Mouse (Mus musculus): ENCODE data around the gene Hoxc6. TPM values are rescaled to one million over a fixed set of nuclear protein-coding genes. Genes with fewer than 3 reads are reported as not detected.

Gene Hoxc6
- total RNA-seq, 1 experiment from 2014 or later: not detected

GRCm38 (mm10) chr15:103034043-103034806 is 36.2 kb downstream of the Hoxc6 start:
- ATAC-seq (replicated peaks; ENCODE audit: low read depth, poor library complexity, severe bottlenecking): 0 out of 2 replicates have a peak, but pooled peaks have one; percentile 45

GRCm38 (mm10) chr15:103034807-103035547 is 36.9 kb downstream of the Hoxc6 start:
- ATAC-seq (replicated peaks; ENCODE audit: low read depth, poor library complexity, severe bottlenecking): 0 out of 2 replicates have a peak, but pooled peaks have one; percentile 25

GRCm38 (mm10) chr15:103035548-103035881 is 37.5 kb downstream of the Hoxc6 start:
- no peak for ATAC-seq (replicated peaks; ENCODE audit: low read depth, poor library complexity, severe bottlenecking)

GRCm38 (mm10) chr15:103037579-103037978 is 39.5 kb downstream of the Hoxc6 start:
- no peak for ATAC-seq (replicated peaks; ENCODE audit: low read depth, poor library complexity, severe bottlenecking)

GRCm38 (mm10) chr15:103038701-103039480 is 40.8 kb downstream of the Hoxc6 start:
- no peak for ATAC-seq (replicated peaks; ENCODE audit: low read depth, poor library complexity, severe bottlenecking)

- no peak for ATAC-seq (replicated peaks; ENCODE audit: low read depth, poor library complexity, severe bottlenecking)
These were observed 41.6 kb downstream of the Hoxc6 start for GRCm38 (mm10) chr15:103039609-103040008.

GRCm38 (mm10) chr15:103040601-103041000 is 42.5 kb downstream of the Hoxc6 start:
- ATAC-seq (replicated peaks; ENCODE audit: low read depth, poor library complexity, severe bottlenecking): no peak

- ATAC-seq (replicated peaks; ENCODE audit: low read depth, poor library complexity, severe bottlenecking): no peak
These were observed 43.6 kb downstream of the Hoxc6 start for GRCm38 (mm10) chr15:103041613-103042012.

GRCm38 (mm10) chr15:103042209-103042608 is 44.2 kb downstream of the Hoxc6 start:
- ATAC-seq (replicated peaks; ENCODE audit: low read depth, poor library complexity, severe bottlenecking): no peak

GRCm38 (mm10) chr15:103051670-103052069 is 53.6 kb downstream of the Hoxc6 start:
- ATAC-seq (replicated peaks; ENCODE audit: low read depth, poor library complexity, severe bottlenecking): 0 out of 2 replicates have a peak, but pooled peaks have one; percentile 15

- no peak for ATAC-seq (replicated peaks; ENCODE audit: low read depth, poor library complexity, severe bottlenecking)
These were observed 55.2 kb downstream of the Hoxc6 start for GRCm38 (mm10) chr15:103053210-103053609.

GRCm38 (mm10) chr15:103056396-103056795 is 58.3 kb downstream of the Hoxc6 start:
- no peak for ATAC-seq (replicated peaks; ENCODE audit: low read depth, poor library complexity, severe bottlenecking)

GRCm38 (mm10) chr15:103058715-103059114 is 60.7 kb downstream of the Hoxc6 start:
- no peak for ATAC-seq (replicated peaks; ENCODE audit: low read depth, poor library complexity, severe bottlenecking)

- ATAC-seq (replicated peaks; ENCODE audit: low read depth, poor library complexity, severe bottlenecking): no peak
These were observed 61.4 kb downstream of the Hoxc6 start for GRCm38 (mm10) chr15:103059393-103059992.

- no peak for ATAC-seq (replicated peaks; ENCODE audit: low read depth, poor library complexity, severe bottlenecking)
These were observed 61.9 kb downstream of the Hoxc6 start for GRCm38 (mm10) chr15:103060021-103060340.

GRCm38 (mm10) chr15:103060341-103061130 is 62.5 kb downstream of the Hoxc6 start:
- no peak for ATAC-seq (replicated peaks; ENCODE audit: low read depth, poor library complexity, severe bottlenecking)

GRCm38 (mm10) chr15:103061131-103061825 is 63.2 kb downstream of the Hoxc6 start:
- ATAC-seq (replicated peaks; ENCODE audit: low read depth, poor library complexity, severe bottlenecking): no peak

All from common myeloid progenitor, adult 5-6 weeks (primary cell).